Mouse (Mus musculus) CH12.LX (cell line): ENCODE measurements around the gene Grm8. TPM values are rescaled to one million over a fixed set of nuclear protein-coding genes. Genes with fewer than 3 reads are reported as not detected.

Experiments used
- DNase-seq: peaks from one replicate; pipeline ENCODE4 v3.0.0-alpha.2; 2013; ENCODE audit errors: extremely low read depth
- H3K27ac ChIP-seq: 2 replicates; pipeline ENCODE4 v1.5.1; 2012; ENCODE audit warnings: low read depth, mild to moderate bottlenecking, control low read depth, moderate library complexity; ENCODE audit not compliant: insufficient read depth
- H3K27me3 ChIP-seq: replicated peaks from 2 replicates; pipeline ENCODE3; 2012; ENCODE audit warnings: inconsistent platforms
- H3K36me3 ChIP-seq, 2 experiments: replicated peaks in 1 of 2; 2 replicates each; pipeline versions ENCODE3 to v1.6.1; 2012; ENCODE audit warnings: inconsistent platforms in 1 of 2, low read length in 1 of 2, mild to moderate bottlenecking in 1 of 2, mixed read lengths in 1 of 2, moderate library complexity in 1 of 2; ENCODE audit not compliant: control insufficient read depth in 1 of 2, insufficient read depth in 1 of 2
- H3K4me1 ChIP-seq, 2 experiments: 2 replicates each; pipeline ENCODE4 v1.6.1; 2012; ENCODE audit warnings: inconsistent platforms in 1 of 2, moderate library complexity in 1 of 2; ENCODE audit not compliant: insufficient read depth in 2 of 2, control insufficient read depth in 1 of 2
- H3K4me2 ChIP-seq: 2 replicates; pipeline ENCODE4 v1.6.1; 2012; ENCODE audit warnings: low read depth, mild to moderate bottlenecking, control low read depth; ENCODE audit not compliant: poor library complexity, insufficient read depth, severe bottlenecking
- H3K4me3 ChIP-seq, 3 experiments: fragments of 150-350 bp in 1 of 3; sonication (generic) in 1 of 3; replicated peaks in 1 of 3; 2 replicates each; pipeline versions ENCODE3 to v1.5.1; 2011 to 2012; ENCODE audit warnings: low read depth in 2 of 3, low read length in 2 of 3, mild to moderate bottlenecking in 2 of 3, moderate library complexity in 2 of 3, control low read depth in 1 of 3, improper control_type of control experiment in 1 of 3, inconsistent platforms in 1 of 3, mixed read lengths in 1 of 3; ENCODE audit not compliant: poor library complexity in 1 of 3
- H3K79me2 ChIP-seq: replicated peaks from 2 replicates; pipeline ENCODE4 v1.6.1; 2012; ENCODE audit warnings: mild to moderate bottlenecking, moderate library complexity; ENCODE audit not compliant: control insufficient read depth, poor library complexity, insufficient read depth, severe bottlenecking; ENCODE audit errors: extremely low read depth
- H3K9ac ChIP-seq: 2 replicates; pipeline ENCODE4 v1.6.1; 2012; ENCODE audit warnings: low read depth, mild to moderate bottlenecking, control low read depth, moderate library complexity; ENCODE audit not compliant: insufficient read depth
- H3K9me3 ChIP-seq: replicated peaks from 2 replicates; pipeline ENCODE3; 2012; ENCODE audit warnings: low read length, inconsistent platforms, mixed read lengths
- BHLHE40 ChIP-seq: IDR thresholded peaks from 2 replicates; pipeline ENCODE4 v1.6.1; 2011; ENCODE audit warnings: mild to moderate bottlenecking, low read depth, low read length, improper control_type of control experiment
- CHD1 ChIP-seq: IDR thresholded peaks from 2 replicates; pipeline ENCODE4 v1.6.1; 2012; ENCODE audit warnings: low read depth, low read length, improper control_type of control experiment, inconsistent platforms
- CHD2 ChIP-seq: IDR thresholded peaks from 2 replicates; pipeline ENCODE4 v1.6.1; 2011; ENCODE audit warnings: low read length, improper control_type of control experiment
- CTCF ChIP-seq, 2 experiments: IDR thresholded peaks in 1 of 2; conservative IDR thresholded peaks in 1 of 2; 2 replicates each; pipeline ENCODE4 v1.5.1; 2011 to 2012; ENCODE audit warnings: low read depth in 2 of 2, low read length in 2 of 2, improper control_type of control experiment in 1 of 2, inconsistent platforms in 1 of 2, mild to moderate bottlenecking in 1 of 2, moderate library complexity in 1 of 2
- ELF1 ChIP-seq: IDR thresholded peaks from 2 replicates; pipeline ENCODE4 v1.6.1; 2014; ENCODE audit warnings: low read depth, mild to moderate bottlenecking, inconsistent platforms, low read length, improper control_type of control experiment
- EP300 ChIP-seq: IDR thresholded peaks from 2 replicates; pipeline ENCODE4 v1.6.1; 2011; ENCODE audit warnings: low read length, improper control_type of control experiment
- HCFC1 ChIP-seq: IDR thresholded peaks from 2 replicates; pipeline ENCODE4 v1.6.1; 2012; ENCODE audit warnings: low read depth, mild to moderate bottlenecking, inconsistent platforms, low read length, improper control_type of control experiment
- JUN ChIP-seq: IDR thresholded peaks from 2 replicates; pipeline ENCODE4 v1.6.1; 2011; ENCODE audit warnings: low read depth, mild to moderate bottlenecking, low read length, improper control_type of control experiment, moderate library complexity; ENCODE audit not compliant: insufficient read depth
- KAT2A ChIP-seq: IDR thresholded peaks from 2 replicates; pipeline ENCODE4 v1.6.1; 2012; ENCODE audit warnings: low read length, improper control_type of control experiment, inconsistent platforms; ENCODE audit not compliant: insufficient replicate concordance
- MAFK ChIP-seq: IDR thresholded peaks from 2 replicates; pipeline ENCODE4 v1.6.1; 2011; ENCODE audit warnings: low read length, improper control_type of control experiment; ENCODE audit not compliant: insufficient replicate concordance
- MEF2A ChIP-seq: IDR thresholded peaks from 2 replicates; pipeline ENCODE4 v1.6.1; 2014; ENCODE audit warnings: low read depth, mild to moderate bottlenecking, inconsistent platforms, low read length, improper control_type of control experiment, borderline replicate concordance
- NRF1 ChIP-seq: IDR thresholded peaks from 2 replicates; pipeline ENCODE4 v1.6.1; 2014; ENCODE audit warnings: low read depth, mild to moderate bottlenecking, inconsistent platforms, low read length, improper control_type of control experiment, moderate library complexity
- RAD21 ChIP-seq: IDR thresholded peaks from 2 replicates; pipeline ENCODE4 v1.6.1; 2011; ENCODE audit warnings: low read depth, mild to moderate bottlenecking, low read length, improper control_type of control experiment, moderate library complexity
- SIN3A ChIP-seq: IDR thresholded peaks from 2 replicates; pipeline ENCODE4 v1.6.1; 2012; ENCODE audit warnings: low read length, improper control_type of control experiment, inconsistent platforms
- SMC3 ChIP-seq: IDR thresholded peaks from 2 replicates; pipeline ENCODE4 v1.6.1; 2011; ENCODE audit warnings: low read depth, low read length, improper control_type of control experiment
- TCF12 ChIP-seq: IDR thresholded peaks from 2 replicates; pipeline ENCODE4 v1.6.1; 2014; ENCODE audit warnings: low read depth, mild to moderate bottlenecking, inconsistent platforms, low read length, improper control_type of control experiment
- UBTF ChIP-seq: IDR thresholded peaks from 2 replicates; pipeline ENCODE4 v1.6.1; 2012; ENCODE audit warnings: low read depth, mild to moderate bottlenecking, inconsistent platforms, low read length, improper control_type of control experiment, moderate library complexity
- USF1 ChIP-seq: IDR thresholded peaks from 2 replicates; pipeline ENCODE4 v1.6.1; 2014; ENCODE audit warnings: low read depth, mild to moderate bottlenecking, inconsistent platforms, low read length, improper control_type of control experiment
- ZKSCAN1 ChIP-seq: IDR thresholded peaks from 2 replicates; pipeline ENCODE4 v1.6.1; 2012; ENCODE audit warnings: low read depth, inconsistent platforms, low read length, improper control_type of control experiment, borderline replicate concordance
- ZMIZ1 ChIP-seq: IDR thresholded peaks from 2 replicates; pipeline ENCODE4 v1.6.1; 2012; ENCODE audit warnings: low read depth, mild to moderate bottlenecking, inconsistent platforms, low read length, improper control_type of control experiment
- dilution Hi-C: fragments of 300-500 bp; cut with MboI; formaldehyde crosslinking; loops from 2 replicates; pipeline ENCODE4 v1.14.3; 2020; ENCODE audit warnings: low sequenced_read_pairs; ENCODE audit not compliant: extremely low pct_unique_long_range_greater_than_20kb, extremely low pct_ligation_motif_present
- in situ Hi-C: fragments of 300-500 bp; cut with MboI; formaldehyde crosslinking; loops from 3 replicates; pipeline ENCODE4 v1.14.3; 2019; ENCODE audit warnings: low sequenced_read_pairs, low pct_ligation_motif_present, low pct_unique_long_range_greater_than_20kb, mixed read lengths
- polyA plus RNA-seq: library from polyadenylated mRNA; unstranded; fragments of >175 nt; gene quantifications from 2 replicates; pipeline ENCODE4 v1.2.1, GENCODE M21; 2012; ENCODE audit warnings: low read depth; ENCODE audit not compliant: insufficient read length
- total RNA-seq, 2 experiments: library from RNA; depleted of rRNA; stranded (reverse); fragments of 300-350 nt in 1 of 2; fragments of >200 nt in 1 of 2; gene quantifications; 2 replicates each; pipeline ENCODE4 v1.2.3; 2012 to 2014

Grm8 gene
- total and polyA plus RNA-seq, 3 experiments: 0.08 to 0.72 (median 0.21) TPM

DNA sequence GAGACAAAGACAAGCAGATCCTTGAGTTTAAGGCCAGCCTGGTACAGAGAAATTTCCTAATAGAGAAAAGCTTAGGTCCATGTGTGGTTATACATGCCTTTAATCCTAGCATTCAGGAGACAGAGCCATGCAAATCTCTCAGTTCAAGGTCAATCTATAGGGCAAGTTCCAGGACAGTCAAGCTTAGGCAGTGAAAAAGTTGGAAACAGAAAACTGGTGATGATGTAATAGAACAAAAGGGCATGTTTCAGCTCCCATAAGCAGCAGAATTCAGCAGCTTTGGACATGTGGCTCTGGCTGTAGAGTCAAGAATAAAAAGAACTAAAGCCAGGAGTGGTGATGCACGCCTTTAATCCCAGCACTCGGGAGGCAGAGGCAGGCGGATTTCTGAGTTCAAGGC, 336.2 kb downstream of the Grm8 start:
- no peaks in the 10 kb centered on the region for H3K27me3 ChIP-seq
- H3K27ac ChIP-seq: no peak overlapping the region
- H3K9ac ChIP-seq: no peak overlapping the region
- DNase-seq: no peak
- H3K9me3 ChIP-seq: no peaks in the 10 kb centered on the region
- H3K4me1 ChIP-seq: no peaks in the 10 kb centered on the region
- no peak overlapping the region for H3K4me3 ChIP-seq
- TF ChIP-seq TCF12 (no peak), EP300 (no peak), SIN3A (no peak), ZMIZ1 (no peak), JUN (no peak), MAFK (no peak), USF1 (no peak), HCFC1 (no peak), MEF2A (no peak), SMC3 (no peak), RAD21 (no peak), CHD2 (no peak), BHLHE40 (no peak), ELF1 (no peak), UBTF (no peak), NRF1 (no peak)
- H3K79me2 ChIP-seq: no peaks in the 10 kb centered on the region
- H3K4me2 ChIP-seq: no peak overlapping the region
- in situ Hi-C loops (no loop called here), dilution Hi-C loops (no loop called here)
- H3K36me3 ChIP-seq: no peaks in the 10 kb centered on the region

DNA sequence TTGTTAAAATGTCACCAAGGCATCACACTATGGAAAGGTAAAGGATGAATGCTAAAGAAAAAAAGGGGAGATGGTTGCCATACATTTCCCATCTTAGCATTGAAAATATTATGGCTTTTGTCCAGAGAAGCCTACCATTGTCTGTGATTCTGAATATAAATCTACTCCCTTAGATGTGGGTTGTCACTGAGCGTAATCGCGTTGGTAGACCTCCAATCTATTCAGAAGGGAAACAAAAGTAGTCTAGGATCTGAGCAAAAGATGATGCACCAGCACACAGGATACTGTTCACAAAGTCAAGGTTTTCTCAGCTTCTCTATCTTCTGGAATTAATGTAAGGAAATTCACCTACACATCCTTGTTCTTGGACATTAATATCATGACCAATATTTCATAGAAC, 345.4 kb downstream of the Grm8 start:
- no peaks in the 10 kb centered on the region for H3K27me3 ChIP-seq
- DNase-seq: no peak
- H3K27ac ChIP-seq: no peak overlapping the region
- no peak overlapping the region for H3K4me2 ChIP-seq
- no peaks in the 10 kb centered on the region for H3K79me2 ChIP-seq
- H3K4me1 ChIP-seq: no peaks in the 10 kb centered on the region
- TF ChIP-seq CHD1: no peak
- no peak for TF ChIP-seq ZKSCAN1
- no peak for TF ChIP-seq ELF1
- TF ChIP-seq CTCF (conservative IDR thresholded peaks at IDR 0.05 in 1 of 2, IDR thresholded peaks at IDR 0.05 in 1 of 2; ENCODE audit: low read depth in 2 of 2, low read length in 2 of 2): no peak
- no peak for TF ChIP-seq KAT2A
- TF ChIP-seq HCFC1: no peak
- TF ChIP-seq EP300: no peak
- TF ChIP-seq JUN: no peak
- TF ChIP-seq, all 38 proteins: peak for 0
- in situ Hi-C loops (no loop called here), dilution Hi-C loops (no loop called here)
- Histone ChIP-seq H3K9ac (no peak overlapping the region), H3K36me3 (no peaks in the 10 kb centered on the region), H3K4me3 (no peak overlapping the region), H3K9me3 (no peaks in the 10 kb centered on the region)
